Mouse (Mus musculus): ENCODE measurements at regions not wholly inside any gene's neighbourhood (a gene's known extent, or its start where the extent isn't known, plus 50 kb on each side); places are given as distances from the start of the nearest gene placed in this dataset.

GRCm38 (mm10) chr12:69016705-69017306, 142.2 kb downstream of the Rps29 start:
- TF ChIP-seq POLR2A (IDR thresholded peaks at IDR 0.05; ENCODE audit: low read depth, low read length) (no peak), CTCF (IDR thresholded peaks at IDR 0.05; ENCODE audit: borderline replicate concordance, insufficient read depth, low read length) (no peak)
